Mouse (Mus musculus): ENCODE results near the gene Znhit2. TPM values are rescaled to one million over a fixed set of nuclear protein-coding genes. Genes with fewer than 3 reads are reported as not detected.
A peak's percentile ranks its signal among the peaks of the same experiment; 100 is the strongest.

Znhit2 gene
- polyA plus RNA-seq, 1 experiment from 2014 or later = 38.3 TPM

DNA sequence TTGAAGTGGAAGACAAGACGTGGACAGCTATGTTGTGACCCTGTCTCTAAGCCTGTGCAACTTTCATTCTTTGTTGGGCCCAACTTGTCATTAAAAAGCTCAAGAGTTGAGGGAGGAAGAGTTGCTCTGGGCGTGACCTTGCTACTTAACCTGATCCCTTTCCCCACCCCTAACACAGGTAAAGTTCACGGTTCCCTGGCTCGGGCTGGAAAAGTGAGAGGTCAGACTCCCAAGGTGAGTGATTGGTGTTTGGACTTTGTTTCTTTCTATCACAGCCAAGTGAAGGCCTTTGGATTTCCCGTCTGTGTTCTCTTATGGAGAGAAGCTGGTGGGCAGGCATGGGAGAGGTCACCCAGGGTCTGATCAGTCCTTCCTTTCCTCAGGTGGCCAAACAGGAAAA lies 2.0 kb upstream of the Znhit2 start:
- DNase-seq (ENCODE audit: low read depth, low spot score) = no peak
- ATAC-seq = no peak
- TF ChIP-seq CTCF (IDR thresholded peaks at IDR 0.05) = no peak
- in situ Hi-C loops (cut with MboI; ENCODE audit: low pct_unique_long_range_greater_than_20kb) = no loop called here
- ChIA-PET POLR2A (interaction anchor here (0.6 to 1.3 kb wide), 5 partner anchors 16 to 369 kb away, joined by 3 to 6 read pairs (median 3); no protein-coding TSS in a partner anchor), CTCF (no interaction called here)
- no peaks in the 10 kb centered on the region for H3K27me3 ChIP-seq

GRCm38 (mm10) chr19:6061641-6062302 lies 780 bp downstream of the Znhit2 start:
- no peak for TF ChIP-seq CTCF (IDR thresholded peaks at IDR 0.05)
- POLR2A ChIA-PET = interaction anchor here (1.1 to 3.3 kb wide), 2 partner anchors 15 to 196 kb away, joined by 3 to 15 read pairs; partner anchors contain the start of gene Syvn1
- in situ Hi-C loops (cut with MboI; ENCODE audit: low pct_unique_long_range_greater_than_20kb) = no loop called here
- CTCF ChIA-PET = interaction anchor here (1.0 kb wide), 1 partner anchor 44 kb away, joined by 3 read pairs; no protein-coding TSS in a partner anchor
- DNase-seq (ENCODE audit: low read depth, low spot score) (no peak), ATAC-seq (peak; percentile 13)
- H3K27me3 ChIP-seq = no peaks in the 10 kb centered on the region

DNA sequence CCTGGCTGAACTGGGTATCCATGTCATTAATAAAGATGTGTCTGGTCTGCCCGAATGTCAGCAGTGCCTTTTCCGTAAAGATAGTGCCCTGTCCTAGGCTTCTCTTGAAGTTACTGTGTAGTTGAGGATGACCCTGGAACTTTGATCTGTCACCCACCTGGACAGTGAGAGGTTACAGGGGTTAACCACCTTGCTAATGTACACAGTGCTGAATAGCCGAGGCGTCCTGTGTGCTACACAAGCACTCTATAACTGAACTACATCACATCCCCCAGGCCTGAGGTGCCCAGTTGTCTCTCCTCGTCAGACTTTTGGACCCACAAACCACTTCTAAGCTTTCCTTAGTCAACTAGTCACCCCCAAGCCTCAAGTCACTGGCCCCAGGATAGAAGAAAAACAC lies 1.4 kb downstream of the Znhit2 start:
- in situ Hi-C loops (cut with MboI; ENCODE audit: low pct_unique_long_range_greater_than_20kb) = no loop called here
- ChIA-PET POLR2A (interaction anchor here (1.1 to 3.3 kb wide), 2 partner anchors 16 to 195 kb away, joined by 3 to 15 read pairs; partner anchors contain the start of gene Syvn1), CTCF (no interaction called here)
- TF ChIP-seq CTCF (IDR thresholded peaks at IDR 0.05) = no peak
- DNase-seq (ENCODE audit: low read depth, low spot score) (no peak), ATAC-seq (no peak)
- H3K27me3 ChIP-seq = no peaks in the 10 kb centered on the region

- in situ Hi-C loops (cut with MboI; ENCODE audit: low pct_unique_long_range_greater_than_20kb) = no loop called here
- CTCF ChIA-PET = no interaction called here
- POLR2A ChIA-PET = interaction anchor here (1.3 kb wide), 1 partner anchor 11 kb away, joined by 4 read pairs; no protein-coding TSS in a partner anchor
- H3K27me3 ChIP-seq = no peaks in the 10 kb centered on the region
- no peak for TF ChIP-seq CTCF (IDR thresholded peaks at IDR 0.05)
- no peak for DNase-seq (ENCODE audit: low read depth, low spot score)
- ATAC-seq = no peak
Observed at GRCm38 (mm10) chr19:6063081-6063480, 2.1 kb downstream of the Znhit2 start.

GRCm38 (mm10) chr19:6066571-6066970 lies 5.6 kb downstream of the Znhit2 start:
- POLR2A ChIA-PET = interaction anchor here (0.6 to 1.6 kb wide), 6 partner anchors 10 to 161 kb away, joined by 3 to 6 read pairs (median 4); partner anchors contain the start of genes Capn1, Snx15 and Vps51
- CTCF ChIA-PET = interaction anchor here (0.7 to 2.9 kb wide), 12 partner anchors 10 to 214 kb away, joined by 3 to 27 read pairs (median 5); partner anchors contain the start of genes Cdca5, Syvn1, Tmem262 and Vps51
- no peak for ATAC-seq
- no peak for DNase-seq (ENCODE audit: low read depth, low spot score)
- no peak for TF ChIP-seq CTCF (IDR thresholded peaks at IDR 0.05)
- no peaks in the 10 kb centered on the region for H3K27me3 ChIP-seq
- in situ Hi-C loops (cut with MboI; ENCODE audit: low pct_unique_long_range_greater_than_20kb) = no loop called here

DNA sequence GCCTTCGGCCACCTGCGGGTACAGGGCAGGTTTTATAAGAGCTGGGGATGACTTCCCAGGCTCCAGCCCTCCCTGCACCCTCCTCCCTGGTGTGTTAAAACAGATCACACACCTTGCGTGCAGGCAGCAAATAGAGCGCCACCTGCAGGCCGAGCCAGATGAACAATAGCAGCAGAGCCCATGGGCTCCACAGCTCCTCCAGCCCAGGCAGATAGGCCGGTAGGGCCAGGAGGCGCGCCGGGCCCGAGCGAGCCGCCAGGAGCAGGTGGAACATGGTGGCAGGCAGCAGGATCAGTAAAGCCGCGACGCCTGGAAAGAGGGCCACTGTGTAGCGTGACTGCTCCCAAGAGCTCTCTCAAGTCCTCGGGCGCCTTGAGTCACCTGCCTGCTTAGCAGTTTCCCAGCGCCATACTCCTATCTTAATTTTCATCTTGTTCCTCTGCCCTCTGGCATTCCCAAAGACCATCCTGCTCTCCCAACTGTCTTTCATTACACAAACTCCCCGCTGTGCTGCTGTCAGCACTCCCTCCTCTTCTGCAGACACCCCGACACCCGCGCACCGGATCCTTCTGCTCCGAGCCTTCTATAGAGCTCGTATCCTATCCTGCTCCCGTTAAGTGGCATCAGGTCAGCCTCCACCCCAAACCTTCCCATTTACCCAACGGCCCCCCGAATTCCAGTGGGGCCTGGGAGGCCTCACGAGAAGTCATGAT lies 6.2 kb downstream of the Znhit2 start:
- CTCF ChIA-PET = interaction anchor here (0.7 to 2.9 kb wide), 14 partner anchors 10 to 214 kb away, joined by 3 to 27 read pairs (median 5); partner anchors contain the start of genes Arl2, Batf2, Cdca5 and Syvn1
- in situ Hi-C loops (cut with MboI; ENCODE audit: low pct_unique_long_range_greater_than_20kb) = no loop called here
- DNase-seq (ENCODE audit: low read depth, low spot score) (no peak), ATAC-seq (peak; percentile 76)
- no peak for TF ChIP-seq CTCF (IDR thresholded peaks at IDR 0.05)
- POLR2A ChIA-PET = interaction anchor here (0.6 to 1.6 kb wide), 7 partner anchors 10 to 161 kb away, joined by 3 to 6 read pairs (median 4); partner anchors contain the start of genes Capn1, Snx15, Tmem262 and Vps51
- H3K27me3 ChIP-seq = no peaks in the 10 kb centered on the region

GRCm38 (mm10) chr19:6067724-6068415 lies 6.9 kb downstream of the Znhit2 start, which contains the start of gene Tm7sf2:
TSS of gene Tm7sf2 (minus strand) at chr19:6068373.
- TF ChIP-seq CTCF (IDR thresholded peaks at IDR 0.05) = no peak
- in situ Hi-C loops (cut with MboI; ENCODE audit: low pct_unique_long_range_greater_than_20kb) = no loop called here
- no peaks in the 10 kb centered on the region for H3K27me3 ChIP-seq
- ChIA-PET POLR2A (interaction anchor here (1.6 kb wide), 2 partner anchors 9 to 12 kb away, joined by 5 to 6 read pairs; partner anchors contain the start of genes Tmem262 and Vps51), CTCF (interaction anchor here (0.8 to 2.9 kb wide), 10 partner anchors 9 to 191 kb away, joined by 3 to 27 read pairs (median 6); partner anchors contain the start of genes Arl2, Batf2, Cdca5 and Tmem262)
- DNase-seq (ENCODE audit: low read depth, low spot score) (no peak), ATAC-seq (peak; percentile 58)

DNA sequence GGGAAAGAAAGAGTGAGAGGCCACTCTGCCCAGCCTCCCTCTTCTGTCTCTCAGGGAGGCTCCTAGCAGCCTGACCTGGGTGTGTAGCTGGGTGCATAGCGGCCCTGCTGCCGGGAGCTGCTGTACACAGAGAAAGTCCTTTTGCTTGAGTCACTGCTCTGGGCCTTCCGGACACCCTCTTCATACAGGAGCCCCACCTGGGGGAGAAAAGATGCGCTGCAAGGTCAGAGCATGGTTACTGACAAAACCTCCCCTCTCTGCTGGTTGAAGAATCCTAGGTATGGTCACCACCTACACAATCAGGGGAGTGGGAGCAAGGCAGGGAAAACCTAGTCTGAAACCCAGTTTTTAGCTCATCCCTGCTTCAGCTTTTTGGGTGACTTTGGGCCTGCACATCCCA lies 8.0 kb downstream of the Znhit2 start:
- DNase-seq (ENCODE audit: low read depth, low spot score) = no peak
- in situ Hi-C loops (cut with MboI; ENCODE audit: low pct_unique_long_range_greater_than_20kb) = no loop called here
- CTCF ChIA-PET = interaction anchor here (2.9 kb wide), 1 partner anchor 8 kb away, joined by 27 read pairs; the partner anchor contains the start of gene Vps51
- ATAC-seq = no peak
- no peak for TF ChIP-seq CTCF (IDR thresholded peaks at IDR 0.05)
- POLR2A ChIA-PET = interaction anchor here (1.6 kb wide), 1 partner anchor 11 kb away, joined by 5 read pairs; the partner anchor contains the start of gene Tmem262
- H3K27me3 ChIP-seq = no peaks in the 10 kb centered on the region

DNA sequence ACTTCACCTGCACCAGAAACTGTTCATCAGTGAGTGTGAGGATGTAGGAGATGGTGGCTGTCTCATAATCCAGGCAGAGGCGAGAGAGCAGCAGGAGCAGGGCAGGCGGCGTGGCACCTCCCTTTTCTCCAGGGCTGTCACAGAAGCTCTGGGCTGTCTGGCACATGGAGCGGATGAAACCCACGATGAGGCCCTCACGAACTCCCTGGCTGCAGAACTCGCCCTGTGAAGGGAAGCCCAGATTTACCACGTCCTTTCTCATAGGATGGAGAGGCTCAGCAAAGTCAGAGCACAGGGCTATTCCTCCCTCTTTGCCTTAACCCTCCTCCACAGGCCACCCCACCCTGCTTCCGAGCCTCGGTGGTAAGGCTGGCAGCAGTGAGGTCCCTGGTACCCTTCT lies 8.9 kb downstream of the Znhit2 start:
- no peaks in the 10 kb centered on the region for H3K27me3 ChIP-seq
- POLR2A ChIA-PET = interaction anchor here (0.6 kb wide), 1 partner anchor 653 kb away, joined by 5 read pairs; no protein-coding TSS in a partner anchor
- in situ Hi-C loops (cut with MboI; ENCODE audit: low pct_unique_long_range_greater_than_20kb) = no loop called here
- CTCF ChIA-PET = no interaction called here
- no peak for TF ChIP-seq CTCF (IDR thresholded peaks at IDR 0.05)
- DNase-seq (ENCODE audit: low read depth, low spot score) (no peak), ATAC-seq (no peak)

Measured in Patski (cell line).